Mouse (Mus musculus): ENCODE results near the gene Ranbp17. TPM values are rescaled to one million over a fixed set of nuclear protein-coding genes. Genes with fewer than 3 reads are reported as not detected.

Gene Ranbp17
- 3.3 and 3.6 TPM in 2 replicates for polyA plus RNA-seq (2015; fragmentation: Nextera tagmentation; extraction: Ambion mirVana)

GRCm38 (mm10) chr11:33513376-33513991 is at the start of gene Ranbp17:
TSS of gene Ranbp17 (minus strand) at chr11:33513746.

GRCm38 (mm10) chr11:33276637-33277036 is 236.9 kb downstream of the Ranbp17 start, which contains the start of gene Gm12117:
TSS of gene Gm12117 (minus strand) at chr11:33276737.

GRCm38 (mm10) chr11:33203383-33204328 is 309.9 kb downstream of the Ranbp17 start, which contains the start of gene Tlx3:
TSS of gene Tlx3 (minus strand) at chr11:33203589.

GRCm38 (mm10) chr11:33162998-33163506 is 350.5 kb downstream of the Ranbp17 start, which contains the start of gene Npm1:
TSS of gene Npm1 (minus strand) at chr11:33163206.

Other genes with a start within 250 kb of the Ranbp17 start
- gene Gm12117, start 237.0 kb downstream of the Ranbp17 start, polyA plus RNA-seq (2015; fragmentation: Nextera tagmentation; extraction: Ambion mirVana) = not detected in 2 replicates
- gene Gabrp, start 65.2 kb upstream of the Ranbp17 start, polyA plus RNA-seq (2015; fragmentation: Nextera tagmentation; extraction: Ambion mirVana) = not detected in 2 replicates
- not detected in 2 replicates for gene D130052B06Rik, start 85.6 kb upstream of the Ranbp17 start, polyA plus RNA-seq (2015; fragmentation: Nextera tagmentation; extraction: Ambion mirVana)